Mouse (Mus musculus) spleen, adult 2 months (tissue): ENCODE results near the gene Fntb.

Experiments used
- CTCF ChIP-seq: fragments of 200-500 bp; IDR thresholded peaks from 2 replicates; pipeline ENCODE4 v1.5.1; 2011; ENCODE audit warnings: mild to moderate bottlenecking, inconsistent platforms; ENCODE audit not compliant: insufficient read depth, insufficient read length, insufficient replicate concordance; ENCODE audit errors: extremely low read depth
- POLR2A ChIP-seq: fragments of 200-500 bp; IDR thresholded peaks from 2 replicates; pipeline ENCODE4 v1.6.1; 2011; ENCODE audit warnings: low read depth, low read length, inconsistent platforms

GRCm38 (mm10) chr12:76930177-76930576 is 164.8 kb downstream of the Fntb start:
- no peak for TF ChIP-seq POLR2A
- TF ChIP-seq CTCF = no peak
